18 mouse cellular contexts compared by ENCODE assay signal in genomic region chr2:180339886-180340285, GRCm38 (mm10). TPM values are rescaled to one million over a fixed set of nuclear protein-coding genes. Genes with fewer than 3 reads are reported as not detected.
"Had no signal": no experiment of that assay in that cellular context is flagged by ENCODE, and none has a peak within 500 bp of the region (broad histone marks: within the 10 kb centered on the region; RNA-seq: fewer than 3 reads in every experiment).

No protein-coding gene starts in this region.

- DNase-seq: kidney, adult 18-20 months; kidney, postnatal 25 days; lung, postnatal 10 days; right cerebral cortex, postnatal 14 days; thymus, adult 2 months; thymus, postnatal 25 days had no signal

- H3K4me2 ChIP-seq: midbrain, embryonic 13.5 days; stomach, embryonic 15.5 days had no signal

- H3K27ac ChIP-seq: left cerebral cortex, adult 2 months; limb, embryonic 10.5 days; liver, embryonic 14.5 days; macrophage; midbrain, embryonic 13.5 days; stomach, embryonic 15.5 days had no signal

- ATAC-seq: midbrain, embryonic 13.5 days had no signal

- H3K36me3 ChIP-seq: limb, embryonic 10.5 days; midbrain, embryonic 13.5 days; stomach, embryonic 15.5 days had no signal

- H3K9me3 ChIP-seq: limb, embryonic 10.5 days; midbrain, embryonic 13.5 days; stomach, embryonic 15.5 days had no signal

- H3K9ac ChIP-seq: liver, embryonic 14.5 days; midbrain, embryonic 13.5 days; stomach, embryonic 15.5 days had no signal

- H3K4me3 ChIP-seq: left cerebral cortex, adult 2 months; limb, embryonic 10.5 days; midbrain, embryonic 13.5 days; stomach, embryonic 15.5 days had no signal

RNA-seq across cellular contexts. Expression of gene Gata5, which starts 5.4 kb away (rescaled TPM):
- total RNA-seq: layer of hippocampus, postnatal 25 days; left cerebral cortex, adult 2 months; left cerebral cortex, postnatal 14 days; midbrain, postnatal 0 days had no signal
- polyA plus RNA-seq: macrophage; midbrain, embryonic 13.5 days; midbrain, postnatal 0 days; neural tube, embryonic 14.5 days had no signal

RNA-seq across cellular contexts. Expression of gene Rbbp8nl, which starts 50.2 kb away (rescaled TPM):
- total RNA-seq: layer of hippocampus, postnatal 25 days; left cerebral cortex, adult 2 months; left cerebral cortex, postnatal 14 days; midbrain, postnatal 0 days had no signal
- polyA plus RNA-seq: macrophage; midbrain, embryonic 13.5 days; midbrain, postnatal 0 days; neural tube, embryonic 14.5 days; spleen, adult 2 months; testis, adult 2 months had no signal
